Mouse (Mus musculus): ENCODE results near the gene Adamts13.

GRCm38 (mm10) chr2:26951346-26951905 lies 21.8 kb upstream of the Adamts13 start:
- TF ChIP-seq POLR2A (IDR thresholded peaks at IDR 0.05; ENCODE audit: borderline replicate concordance, low read depth, low read length) (no peak), CTCF (IDR thresholded peaks at IDR 0.05; ENCODE audit: low read depth, low read length) (no peak)
